Mouse (Mus musculus): ENCODE results near the gene Tmem104.

Tmem104 gene

DNA sequence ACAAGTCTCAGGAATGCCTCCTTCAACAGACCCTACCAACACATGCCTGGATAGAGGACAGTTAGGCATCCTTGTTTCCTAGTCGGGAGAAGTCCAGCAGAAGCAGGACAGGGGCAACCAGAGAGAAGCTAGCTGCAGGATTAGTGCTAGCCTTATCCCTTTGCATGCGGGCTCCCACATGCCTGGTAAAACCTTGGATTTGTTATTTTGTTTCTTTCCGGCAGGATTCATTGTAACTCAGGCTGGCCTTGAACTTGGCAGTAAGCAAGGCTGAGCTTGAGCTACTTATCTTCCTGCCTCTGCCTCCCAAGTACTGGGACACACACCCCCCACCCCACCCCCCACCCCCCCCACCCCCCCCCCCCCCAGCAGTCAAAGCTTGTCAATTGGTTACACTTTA is 64.0 kb downstream of the Tmem104 start:
- in situ Hi-C loops (cut with MboI, MseI): no loop called here

DNA sequence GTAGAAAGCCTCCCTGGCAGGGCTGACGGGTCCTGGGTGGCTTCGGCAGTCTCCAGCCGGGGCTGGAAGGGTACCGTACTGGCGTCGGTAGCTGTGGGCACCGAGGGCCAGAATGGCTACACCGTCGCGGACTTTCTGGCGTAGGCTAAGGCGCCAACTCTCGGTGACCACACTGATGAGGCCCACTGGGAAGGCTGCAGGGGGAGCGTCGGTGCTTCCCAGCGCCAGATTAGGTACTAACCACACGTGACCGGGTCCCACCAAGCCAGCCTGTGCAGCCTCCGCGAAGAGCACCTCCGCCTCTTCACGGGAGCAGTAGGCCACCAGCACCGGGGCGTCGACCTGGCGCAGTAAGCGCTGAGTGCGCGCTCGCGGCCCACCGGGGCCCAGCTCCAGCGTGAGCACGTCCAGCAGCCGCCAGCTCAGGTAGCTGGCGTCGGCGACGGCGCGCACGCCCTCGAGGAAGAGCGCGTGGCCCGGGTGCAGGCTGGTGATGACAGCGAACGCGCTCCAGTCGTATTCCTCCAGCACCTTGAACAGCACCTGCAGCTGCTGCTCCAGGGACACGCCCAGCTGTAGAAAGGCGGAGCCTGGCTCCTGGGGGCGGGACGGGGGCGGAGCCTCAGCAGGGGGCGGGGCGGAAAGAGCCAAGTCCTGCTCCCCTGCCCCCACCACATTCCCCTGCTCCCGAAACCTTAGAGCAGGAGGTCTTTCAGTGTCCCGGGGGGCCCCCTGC is 70.7 kb downstream of the Tmem104 start:
- in situ Hi-C loops (cut with MboI, MseI): no loop called here

DNA sequence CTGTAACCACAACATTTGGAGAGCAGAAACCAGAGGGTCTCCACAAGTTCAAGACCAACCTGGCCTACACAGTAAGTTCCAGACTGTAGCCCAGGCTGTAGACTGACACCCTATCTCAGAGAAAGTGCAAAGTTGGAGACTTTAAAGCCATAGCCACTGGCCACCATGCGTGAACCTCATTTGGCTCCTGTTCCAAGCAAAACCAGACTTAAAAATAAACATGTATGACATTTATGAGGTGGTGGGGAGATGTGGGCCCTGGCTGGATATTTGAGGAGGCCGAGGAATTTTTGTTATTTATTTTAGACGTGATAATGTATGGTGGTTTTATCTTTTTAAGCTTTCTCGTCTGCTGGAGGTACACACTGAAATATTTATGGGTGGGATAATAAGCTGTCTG is 71.8 kb downstream of the Tmem104 start:
- in situ Hi-C loops (cut with MboI, MseI): no loop called here

DNA sequence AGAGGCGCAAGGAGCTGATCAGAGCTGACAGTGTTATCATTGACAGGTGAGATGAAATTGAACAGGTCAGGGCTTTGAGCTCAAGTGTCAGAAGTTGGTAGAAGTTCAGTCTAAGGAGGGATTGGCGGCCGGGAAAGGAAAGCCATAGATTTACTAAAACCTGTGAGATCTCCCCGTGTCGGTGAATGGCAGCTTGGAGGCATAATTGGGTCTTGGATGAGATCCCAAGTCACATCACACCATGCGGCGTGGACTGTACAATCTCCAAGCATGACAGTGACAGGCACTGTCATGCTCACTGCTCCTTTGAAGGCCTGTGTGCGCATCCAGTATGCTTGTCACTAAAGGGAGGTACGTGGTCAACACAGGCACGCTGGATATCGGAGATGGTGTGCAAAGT is 75.7 kb downstream of the Tmem104 start:
- in situ Hi-C loops (cut with MboI, MseI): loop anchor here (5.0 kb wide), 2 partner anchors 56 to 171 kb away; partner anchors contain the start of gene Rab37 (in 1 of the 2)

- in situ Hi-C loops (cut with MboI, MseI): loop anchor here (5.0 kb wide), 2 partner anchors 57 to 172 kb away; partner anchors contain the start of gene Rab37 (in 1 of the 2)
Measured at GRCm38 (mm10) chr11:115264136-115264861, 77.0 kb downstream of the Tmem104 start.

- in situ Hi-C loops (cut with MboI, MseI): loop anchor here (5.0 kb wide), 2 partner anchors 58 to 173 kb away; partner anchors contain the start of gene Rab37 (in 1 of the 2)
Measured at GRCm38 (mm10) chr11:115264862-115265668, 77.8 kb downstream of the Tmem104 start.

- in situ Hi-C loops (cut with MboI, MseI): no loop called here
Measured at GRCm38 (mm10) chr11:115265771-115266399, 78.6 kb downstream of the Tmem104 start.

- in situ Hi-C loops (cut with MboI, MseI): no loop called here
Measured at GRCm38 (mm10) chr11:115266400-115266778, 79.1 kb downstream of the Tmem104 start.

DNA sequence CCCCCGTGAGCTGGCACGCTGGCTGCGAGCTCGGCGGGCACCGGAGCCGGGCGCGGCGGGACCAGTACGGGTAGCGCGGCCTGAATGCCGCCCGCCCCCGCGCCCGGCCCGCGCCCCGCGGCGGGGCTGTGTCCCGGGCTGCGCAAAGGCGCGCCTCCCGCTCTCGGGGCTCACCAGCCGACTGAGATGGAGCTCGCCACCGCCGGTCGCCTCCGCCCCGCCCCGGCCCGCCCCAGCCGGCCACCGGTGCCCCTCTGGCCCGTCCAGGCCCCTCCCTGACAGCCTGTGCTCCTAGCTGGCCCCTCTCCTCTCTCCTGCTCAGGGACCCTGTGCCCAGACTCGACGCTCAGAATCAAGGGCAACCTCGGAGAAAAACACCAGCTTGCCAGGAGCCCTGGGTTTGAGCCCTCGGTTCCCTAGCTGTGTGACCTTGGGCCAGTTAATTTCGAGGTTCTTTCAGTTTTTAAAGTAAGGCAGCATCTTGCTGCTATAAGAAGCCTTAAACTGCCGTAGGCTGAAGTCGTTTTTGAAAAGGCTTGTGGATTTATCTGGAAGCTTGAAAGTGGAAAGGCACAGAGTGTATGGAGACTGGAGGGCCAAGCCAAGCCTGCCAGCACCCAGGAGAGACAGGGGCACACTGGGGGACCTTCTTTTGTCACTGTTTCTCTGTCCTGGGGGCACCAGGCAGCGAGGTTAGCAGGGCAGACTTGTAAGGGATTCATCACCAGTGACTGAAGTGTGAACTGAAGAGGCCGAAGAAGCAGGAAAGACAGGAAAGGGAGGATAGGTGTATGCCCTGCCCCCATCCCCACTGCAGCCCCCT is 80.0 kb downstream of the Tmem104 start, which contains the start of gene Grin2c:
Grin2c (minus strand) TSS at position 183 of the 823 bp plus-strand sequence.
- in situ Hi-C loops (cut with MboI, MseI): no loop called here

DNA sequence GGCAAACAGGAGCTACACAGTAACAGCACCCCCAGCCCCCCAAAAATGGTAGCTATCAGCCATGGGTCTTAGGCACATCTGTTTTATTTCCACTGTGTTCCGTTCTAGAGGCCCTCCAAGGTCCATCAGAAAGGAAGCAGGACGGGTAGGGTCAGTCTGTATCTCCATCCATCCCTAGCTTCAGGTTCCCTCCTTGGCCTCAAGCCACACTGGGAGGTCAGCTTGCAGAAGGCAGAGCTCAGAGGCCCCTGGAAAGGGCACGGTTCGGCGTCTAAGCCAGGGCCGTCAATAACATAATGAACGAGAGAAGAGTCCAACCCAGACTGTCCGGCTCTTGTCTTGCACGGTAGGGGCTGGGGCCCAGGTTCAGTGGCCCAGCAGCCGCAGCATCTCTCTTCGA is 80.7 kb downstream of the Tmem104 start:
- in situ Hi-C loops (cut with MboI, MseI): no loop called here

DNA sequence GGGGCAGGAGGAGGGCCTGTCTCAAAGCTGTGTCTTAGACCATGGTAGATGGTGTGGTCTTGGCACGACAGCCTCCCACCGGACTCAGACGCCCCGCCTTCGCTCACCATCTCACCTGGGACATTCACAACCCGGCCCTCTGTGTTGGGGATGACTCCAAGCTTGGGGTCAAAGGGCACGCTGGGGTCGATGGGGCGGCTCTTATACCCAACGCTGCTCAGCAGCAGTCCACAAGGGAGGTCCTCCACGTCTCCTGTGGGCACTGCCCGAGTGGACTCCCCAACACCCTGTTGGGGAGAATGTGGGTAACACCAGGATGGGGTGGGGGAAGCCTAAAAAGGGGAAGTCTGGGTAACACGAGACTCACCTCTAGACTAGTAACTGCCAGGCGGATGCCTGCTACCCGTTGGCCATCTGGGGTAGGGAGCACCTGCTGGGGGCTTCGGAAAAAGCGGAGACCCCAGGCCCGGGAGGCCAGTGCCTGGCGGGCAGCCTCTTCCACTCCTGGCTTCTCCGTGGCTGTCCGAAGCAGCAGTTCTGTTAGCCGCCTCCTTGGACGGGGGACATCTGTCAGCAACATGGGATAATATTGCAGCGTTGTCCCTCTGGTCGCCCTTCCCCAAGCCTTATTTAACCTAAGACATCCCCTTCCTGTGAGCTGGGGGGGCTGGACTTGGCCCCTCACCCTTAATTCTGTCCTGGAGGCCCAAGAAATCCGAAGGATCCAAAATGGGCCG is 82.2 kb downstream of the Tmem104 start:
- in situ Hi-C loops (cut with MboI, MseI): loop anchor here (5.0 kb wide), 1 partner anchor 107 kb away; the partner anchor contains the start of gene Slc9a3r1 (in 2 of the 2)

- in situ Hi-C loops (cut with MboI, MseI): loop anchor here (5.0 kb wide), 1 partner anchor 108 kb away; the partner anchor contains the start of gene Slc9a3r1 (in 2 of the 2)
Measured at GRCm38 (mm10) chr11:115270148-115270861, 83.0 kb downstream of the Tmem104 start.

DNA sequence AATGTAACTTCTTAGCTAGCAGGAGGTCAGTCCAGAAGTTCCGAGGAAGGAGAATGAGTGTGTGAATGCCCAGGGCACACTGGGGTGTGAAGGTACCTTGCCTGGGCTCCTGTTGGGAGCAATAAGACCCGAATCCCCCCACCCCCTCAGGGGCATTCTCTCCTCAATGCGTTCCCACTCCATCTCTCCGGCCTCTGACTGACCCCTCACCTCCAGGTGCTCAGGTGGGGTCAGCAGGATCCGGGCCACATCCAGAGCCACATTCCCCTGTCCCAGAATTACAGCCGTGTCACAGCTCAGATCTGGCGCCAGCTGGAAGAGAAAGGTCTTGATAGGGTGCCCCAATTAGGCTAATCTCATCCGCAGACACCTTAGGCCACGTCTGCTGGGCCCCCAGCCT is 83.8 kb downstream of the Tmem104 start:
- in situ Hi-C loops (cut with MboI, MseI): loop anchor here (5.0 kb wide), 1 partner anchor 109 kb away; the partner anchor contains the start of gene Slc9a3r1 (in 2 of the 2)

- in situ Hi-C loops (cut with MboI, MseI): loop anchor here (5.0 kb wide), 1 partner anchor 109 kb away; the partner anchor contains the start of gene Slc9a3r1 (in 2 of the 2)
Measured at GRCm38 (mm10) chr11:115271481-115271880, 84.2 kb downstream of the Tmem104 start.

DNA sequence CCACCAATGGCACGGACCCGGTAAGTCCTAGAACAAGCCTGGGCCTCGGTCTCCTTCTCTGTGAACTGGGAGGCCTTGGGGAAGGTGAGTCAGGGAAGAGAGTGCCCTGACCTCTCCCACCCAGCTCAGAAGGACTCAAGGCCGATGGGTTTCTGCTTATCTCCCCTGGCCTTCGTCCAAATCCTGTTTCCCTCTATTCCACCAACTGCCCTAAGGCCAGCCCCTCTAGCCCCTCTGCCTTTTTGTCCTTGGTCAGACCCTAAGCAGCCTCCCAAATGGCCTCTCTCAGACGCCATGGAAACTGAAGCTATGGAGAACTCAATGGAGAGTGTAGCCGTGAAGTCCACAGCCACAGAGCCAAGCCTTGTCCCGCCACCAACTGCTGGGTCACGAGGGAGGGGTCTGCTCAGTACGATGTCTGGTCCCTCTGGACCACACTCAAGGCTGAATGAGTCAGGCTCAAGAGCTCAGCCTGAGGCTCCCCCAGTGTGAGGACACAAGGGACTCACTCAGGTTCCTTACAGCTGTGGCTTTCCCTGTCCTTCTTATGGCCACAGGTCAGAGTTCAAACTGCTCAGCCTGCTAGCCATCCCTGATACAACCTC is 85.7 kb downstream of the Tmem104 start:
- in situ Hi-C loops (cut with MboI, MseI): loop anchor here (5.0 kb wide), 1 partner anchor 111 kb away; the partner anchor contains the start of gene Slc9a3r1 (in 2 of the 2)

- in situ Hi-C loops (cut with MboI, MseI): loop anchor here (5.0 kb wide), 1 partner anchor 111 kb away; the partner anchor contains the start of gene Slc9a3r1 (in 2 of the 2)
Measured at GRCm38 (mm10) chr11:115273735-115274134, 86.4 kb downstream of the Tmem104 start.

DNA sequence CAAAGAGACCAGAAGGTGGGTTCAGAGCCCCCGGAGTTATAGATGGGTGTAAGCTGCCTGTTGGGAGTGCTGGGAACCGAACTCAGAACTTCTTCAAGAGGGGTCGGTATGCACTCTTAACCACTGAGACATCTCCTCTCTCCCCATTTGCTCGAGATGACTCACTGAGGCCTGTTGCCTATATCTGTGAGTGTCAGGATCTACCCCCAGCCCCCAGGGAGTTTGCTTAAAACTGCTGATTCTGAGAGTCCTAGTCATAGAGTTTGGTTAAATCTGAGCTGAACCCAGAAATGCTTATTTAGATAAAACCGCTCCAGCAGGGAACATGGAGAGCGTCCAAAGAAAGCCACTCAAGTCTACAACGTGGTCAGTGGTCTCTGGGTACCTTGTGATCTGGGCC is 86.9 kb downstream of the Tmem104 start:
- in situ Hi-C loops (cut with MboI, MseI): loop anchor here (5.0 kb wide), 1 partner anchor 112 kb away; the partner anchor contains the start of gene Slc9a3r1 (in 2 of the 2)

DNA sequence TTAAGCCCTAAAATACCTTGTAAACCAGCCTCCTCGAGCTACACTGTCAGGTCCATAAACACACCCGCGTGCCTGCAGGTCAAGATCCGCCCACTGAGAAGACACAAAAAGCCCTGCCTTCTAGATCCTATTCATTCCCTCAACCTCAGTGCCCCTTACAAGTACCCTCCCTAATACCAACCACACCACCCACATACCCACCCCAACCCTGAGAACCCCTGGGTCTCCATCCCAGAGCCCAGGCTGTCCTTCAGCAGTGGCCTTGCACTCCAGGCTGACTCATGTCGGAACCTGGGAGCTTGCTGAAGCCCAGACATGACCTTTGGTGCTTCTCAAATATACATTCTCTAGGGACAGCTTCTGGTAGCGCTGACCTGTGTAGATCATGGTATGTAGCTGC is 87.5 kb downstream of the Tmem104 start:
- in situ Hi-C loops (cut with MboI, MseI): loop anchor here (5.0 kb wide), 1 partner anchor 112 kb away; the partner anchor contains the start of gene Slc9a3r1 (in 2 of the 2)

Data from T-helper 17 cell (primary cell).